26 mouse cellular contexts compared by ENCODE assay signal in the genomic region with DNA sequence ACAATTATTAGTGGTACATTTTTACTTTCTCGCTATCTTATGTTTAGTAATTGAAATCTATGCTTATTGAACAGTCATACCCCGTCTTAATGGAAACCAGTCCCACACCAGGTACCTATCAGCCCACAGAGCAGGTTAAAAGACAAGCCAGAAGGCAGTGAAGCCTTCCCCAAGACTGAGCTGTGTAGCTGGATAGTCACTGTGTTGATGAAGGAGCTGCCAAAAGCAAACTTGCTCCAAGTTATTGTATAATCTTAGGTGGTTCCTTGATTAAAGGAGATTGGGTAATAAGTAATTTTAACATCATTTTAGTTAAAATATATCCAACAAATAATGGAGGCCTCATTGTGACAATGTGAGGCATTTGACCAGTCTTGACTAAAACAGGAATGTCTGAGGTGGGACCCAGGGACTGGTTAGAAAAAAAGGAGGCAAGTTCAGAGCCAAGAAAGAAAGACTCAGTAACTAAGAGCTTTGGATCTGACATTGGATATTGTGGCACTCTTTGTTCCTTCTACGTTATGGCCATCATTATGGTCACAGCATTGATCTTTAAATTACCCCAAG.
DNase-seq lines count a peak whose midpoint lies in the region; ATAC-seq and TF ChIP-seq lines count a peak whose summit lies in the region.
"Had no signal": no experiment of that assay in that cellular context is flagged by ENCODE, and none has a peak within 500 bp of the region (broad histone marks: within the 10 kb centered on the region; RNA-seq: fewer than 3 reads in every experiment).

No protein-coding gene starts in this region.

- no peak for ATAC-seq in lung, postnatal 0 days
- ATAC-seq in kidney, postnatal 0 days (replicated peaks; ENCODE audit: low FRiP score, low read depth): no peak; the same call in 1 of the 2 replicates
- no peak for ATAC-seq in monocyte, adult 5-6 weeks (replicated peaks; ENCODE audit: insufficient number of reproducible peaks, low FRiP score, low TSS enrichment, poor library complexity, severe bottlenecking)
- ATAC-seq in erythroblast, adult 5-6 weeks (replicated peaks; ENCODE audit: low FRiP score, poor library complexity, severe bottlenecking): no peak
- ATAC-seq: forebrain, embryonic 14.5 days; intestine, postnatal 0 days; midbrain, embryonic 16.5 days; Patski had no signal

- no peak for TF ChIP-seq EP300 in lung, postnatal 0 days (IDR thresholded peaks at IDR 0.05)

- H3K27me3 ChIP-seq in lung, postnatal 0 days (replicated peaks; ENCODE audit: insufficient read depth, low read length): no peaks in the 10 kb centered on the region
- H3K27me3 ChIP-seq in kidney, postnatal 0 days (ENCODE audit: insufficient read depth, low read length): no peaks in the 10 kb centered on the region
- H3K27me3 ChIP-seq: heart, embryonic 12.5 days; neural tube, embryonic 12.5 days; Patski had no signal

- peak overlapping the region; percentile 66; the same call in 1 of the 2 replicates for H3K27ac ChIP-seq in lung, postnatal 0 days (ENCODE audit: low read length)
- peak overlapping the region; percentile 62; the same call in 1 of the 2 replicates for H3K27ac ChIP-seq in kidney, postnatal 0 days
- H3K27ac ChIP-seq: heart, adult 2 months; hindbrain, embryonic 14.5 days; neural tube, embryonic 12.5 days had no signal

- TF ChIP-seq CTCF in lung, postnatal 0 days (IDR thresholded peaks at IDR 0.05): no peak
- TF ChIP-seq CTCF in kidney, postnatal 0 days (IDR thresholded peaks at IDR 0.05; ENCODE audit: low read depth): no peak

- H3K9me3 ChIP-seq in lung, postnatal 0 days (ENCODE audit: low read length): no peaks in the 10 kb centered on the region
- no peaks in the 10 kb centered on the region for H3K9me3 ChIP-seq in kidney, postnatal 0 days (replicated peaks; ENCODE audit: low read length)
- H3K9me3 ChIP-seq: heart, embryonic 12.5 days; neural tube, embryonic 12.5 days had no signal

- H3K36me3 ChIP-seq in lung, postnatal 0 days (ENCODE audit: insufficient read depth, low read length): peaks cover 32% of the 10 kb centered on the region; the same call in 1 of the 2 replicates
- H3K36me3 ChIP-seq in kidney, postnatal 0 days (ENCODE audit: insufficient read depth, low read length): peaks cover 33% of the 10 kb centered on the region

- peak; percentile 78 for DNase-seq in kidney, adult 11 months
- DNase-seq in kidney, postnatal 4 days: no peak
- DNase-seq in lung, postnatal 0 days (ENCODE audit: low spot score): no peak
- no peak for DNase-seq in lung, postnatal 10 days
- no peak for DNase-seq in kidney, postnatal 0 days (ENCODE audit: low spot score)
- no peak for DNase-seq in embryo, embryonic 10 days (ENCODE audit: low spot score)
- DNase-seq: adrenal gland, postnatal 14 days; cerebellum, adult 11-12 months; cerebellum, adult 9-11 months; heart, adult 2 months; layer of hippocampus, postnatal 36 days; liver; right cerebral cortex, adult 18-20 months; spleen, adult 18-20 months; thymus, postnatal 14 days had no signal

- H3K4me1 ChIP-seq in lung, postnatal 0 days (ENCODE audit: insufficient read depth, low read depth, low read length): no peaks in the 10 kb centered on the region
- H3K4me1 ChIP-seq in kidney, postnatal 0 days (replicated peaks; ENCODE audit: insufficient read depth, low read length): no peaks in the 10 kb centered on the region

- H3K4me2 ChIP-seq in lung, postnatal 0 days (replicated peaks; ENCODE audit: low read depth, low read length): no peak overlapping the region
- no peak overlapping the region for H3K4me2 ChIP-seq in kidney, postnatal 0 days (ENCODE audit: low read length)
- H3K4me2 ChIP-seq: heart, embryonic 12.5 days; hindbrain, embryonic 14.5 days; midbrain, embryonic 11.5 days; neural tube, embryonic 12.5 days had no signal

- 80% methylated on average over 3 of the region's 3 CpGs for WGBS in lung, postnatal 0 days
- WGBS in kidney, postnatal 0 days: 72% methylated on average over 3 of the region's 3 CpGs

- no peak overlapping the region for H3K9ac ChIP-seq in lung, postnatal 0 days (replicated peaks; ENCODE audit: low read depth)
- H3K9ac ChIP-seq in kidney, postnatal 0 days (ENCODE audit: low read depth, low read length): no peak overlapping the region
- H3K9ac ChIP-seq: heart, embryonic 12.5 days; hindbrain, embryonic 14.5 days; neural tube, embryonic 12.5 days had no signal

- H3K4me3 ChIP-seq in lung, postnatal 0 days (ENCODE audit: low read depth, low read length): no peak overlapping the region
- H3K4me3 ChIP-seq in kidney, postnatal 0 days (replicated peaks; ENCODE audit: low read depth, low read length): no peak overlapping the region
- H3K4me3 ChIP-seq: heart, adult 2 months; heart, embryonic 12.5 days; myocyte; neural tube, embryonic 12.5 days had no signal
